Mouse (Mus musculus) layer of hippocampus, adult 6 months (tissue): ENCODE results near the gene Arhgap6. TPM values are rescaled to one million over a fixed set of nuclear protein-coding genes. Genes with fewer than 3 reads are reported as not detected.

Experiments used
- long read RNA-seq, 2 experiments: library from polyadenylated mRNA; unstranded; transcript quantifications; one replicate each; pipeline ENCODE4 v2.0.0; 2019 to 2020
- polyA plus RNA-seq: library from polyadenylated mRNA; unstranded; fragments of <200 nt; fragmentation: Nextera tagmentation; gene quantifications from 2 replicates; pipeline ENCODE4 v1.2.3, GENCODE M21; 2021

Gene Arhgap6
- polyA plus RNA-seq = 4.2 and 5.8 TPM in 2 replicates
- long read RNA-seq, experiment 1, partial matches to known transcripts = 5 of 5 reads
- long read RNA-seq, experiment 1, other reads (novel, unspliced or antisense) = 0 of 5 reads
- long read RNA-seq, experiment 2, full-length matches to known transcripts = 5 of 8 reads
- long read RNA-seq, experiment 2, partial matches to known transcripts = 0 of 8 reads
- long read RNA-seq, experiment 2, other reads (novel, unspliced or antisense) = 3 of 8 reads

DNA sequence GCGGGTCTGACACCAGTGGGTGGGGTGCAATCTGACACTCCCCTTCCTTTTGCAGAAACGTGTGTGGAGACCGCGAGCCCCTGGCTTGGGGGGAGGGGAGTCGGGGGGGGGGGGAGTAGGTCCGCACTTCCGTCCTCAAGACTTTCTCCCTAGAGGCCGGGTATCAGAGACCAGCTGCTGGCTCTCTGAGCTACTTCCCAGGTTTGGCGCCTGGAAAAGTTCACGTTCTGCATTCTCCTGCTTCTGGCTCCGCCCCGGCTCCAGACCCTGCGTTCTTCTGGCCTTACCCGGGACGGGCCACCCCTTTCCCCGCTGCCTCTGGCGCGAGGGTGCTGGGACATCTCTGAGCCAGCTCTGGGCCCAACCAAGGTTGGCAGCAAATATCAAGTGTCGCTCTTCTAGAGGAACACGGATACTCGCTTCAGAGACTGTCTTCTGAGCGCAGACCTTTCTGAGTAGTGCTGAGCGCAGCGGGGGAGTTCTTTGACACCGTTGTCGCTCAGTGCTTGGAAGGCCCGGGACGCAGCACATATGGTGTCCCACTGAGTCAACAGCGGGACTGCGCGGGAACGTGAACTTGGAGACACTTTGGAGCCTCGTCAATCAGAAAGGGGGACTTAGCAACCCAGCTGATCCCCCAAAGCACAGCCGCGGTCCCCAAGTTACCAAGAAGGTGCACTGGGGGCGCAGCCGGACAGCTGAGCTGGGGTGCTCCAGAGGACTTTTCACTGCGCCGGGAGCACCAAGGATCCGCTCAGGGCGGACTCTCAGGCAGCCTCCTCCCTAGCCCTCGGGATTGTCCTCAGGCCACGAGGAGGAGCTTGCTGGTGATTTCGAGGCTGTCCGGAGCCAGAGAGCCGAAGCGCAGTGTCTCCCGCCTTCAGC is at the start of gene Arhgap6:
Gene Arhgap6 (plus strand): TSS at position 126 of the 885 bp plus-strand sequence.

DNA sequence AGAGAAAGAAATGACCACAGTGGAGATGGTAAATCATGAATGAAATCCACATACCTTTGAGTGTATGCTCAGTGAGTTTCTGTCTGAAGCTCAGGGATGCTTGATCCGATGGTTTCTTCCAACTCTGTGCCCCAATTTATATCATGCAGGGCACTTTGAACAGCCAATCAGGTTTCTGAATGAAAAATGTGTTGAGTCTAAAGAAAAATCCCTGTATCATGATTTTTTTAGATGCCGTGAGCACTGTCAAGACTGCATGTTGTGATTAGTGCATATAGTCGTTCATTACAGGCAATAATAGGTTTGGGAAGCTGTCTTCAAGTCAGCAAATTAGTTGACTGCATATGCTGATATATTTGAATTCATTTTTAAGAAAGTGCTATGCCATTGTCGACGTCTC is 392.2 kb downstream of the Arhgap6 start, which contains the start of gene Amelx:
Gene Amelx (minus strand): TSS at position 101 of the 400 bp plus-strand sequence.

DNA sequence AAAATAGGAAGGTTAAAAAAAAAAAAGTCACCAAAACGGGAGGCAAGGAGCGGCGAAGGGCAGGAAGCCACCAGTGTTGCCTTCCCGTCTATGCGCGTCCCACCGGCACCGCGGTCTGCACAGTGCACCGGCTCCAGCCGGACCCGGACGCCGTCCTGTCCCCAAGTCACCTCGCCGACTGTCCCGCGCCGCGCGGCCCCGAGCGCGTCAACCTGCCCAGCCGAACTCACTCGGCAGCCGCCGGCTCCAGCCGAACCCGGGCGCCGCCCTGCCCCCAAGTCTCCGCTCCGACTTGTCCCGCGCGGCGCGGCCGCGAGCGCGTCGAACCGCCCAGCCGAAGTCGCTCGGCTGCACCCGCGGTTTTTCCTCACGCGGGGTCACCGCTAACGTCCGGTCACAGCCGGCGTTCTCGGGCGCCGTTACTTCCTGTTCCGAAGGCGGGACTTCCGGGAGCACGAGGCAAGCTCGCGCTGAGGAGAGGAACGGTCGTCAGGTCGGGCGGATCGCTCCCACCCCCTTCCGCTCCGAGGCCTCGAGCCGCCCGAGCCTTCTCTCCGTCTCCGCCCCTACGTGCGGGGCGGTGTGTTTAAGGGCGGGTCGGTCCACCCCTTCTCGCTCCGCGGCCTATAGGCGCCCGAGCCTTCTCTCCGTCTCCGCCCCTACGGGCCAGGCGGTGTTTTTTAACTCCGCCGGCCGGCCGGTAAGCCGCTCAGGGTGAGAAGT is 525.2 kb downstream of the Arhgap6 start, which contains the start of gene Hccs:
Gene Hccs (minus strand): TSS at position 428 of the 723 bp plus-strand sequence.

Other genes starting within 250 kb of the Arhgap6 start
- gene Frmpd4, start 217.9 kb upstream of the Arhgap6 start, polyA plus RNA-seq = 7.2 and 9.2 TPM in 2 replicates
- 12.3 and 12.6 TPM in 2 replicates for gene Msl3, start 121.2 kb upstream of the Arhgap6 start, polyA plus RNA-seq